In genomic region chr4:103192421-103192820, GRCm38 (mm10) we compare ENCODE assay signal across 16 mouse cellular contexts. TPM values are rescaled to one million over a fixed set of nuclear protein-coding genes. Genes with fewer than 3 reads are reported as not detected.
DNase-seq lines count a peak whose midpoint lies in the region; ATAC-seq and TF ChIP-seq lines count a peak whose summit lies in the region.
"Had no signal": no experiment of that assay in that cellular context is flagged by ENCODE, and none has a peak within 500 bp of the region (broad histone marks: within the 10 kb centered on the region; RNA-seq: fewer than 3 reads in every experiment).

No protein-coding gene starts in this region.

- intact Hi-C loops in gastrocnemius, adult 2 months (cut with DNase I) = no loop called here

- 75% methylated on average over 2 of the region's 2 CpGs for WGBS in liver, embryonic 12.5 days (ENCODE audit: insufficient replicate concordance)
- WGBS in liver, postnatal 0 days (ENCODE audit: insufficient replicate concordance) = 80% methylated on average over 2 of the region's 2 CpGs
- 96% methylated on average over 2 of the region's 2 CpGs for WGBS in forebrain, embryonic 13.5 days

- peaks cover 84% of the 10 kb centered on the region for H3K36me3 ChIP-seq in liver, embryonic 12.5 days
- peaks cover 36% of the 10 kb centered on the region for H3K36me3 ChIP-seq in liver, postnatal 0 days (replicated peaks; ENCODE audit: insufficient read depth, low read length)
- H3K36me3 ChIP-seq in forebrain, embryonic 13.5 days (ENCODE audit: poor library complexity, severe bottlenecking) = peaks cover 55% of the 10 kb centered on the region

- TF ChIP-seq EP300 in liver, postnatal 0 days (IDR thresholded peaks at IDR 0.05; ENCODE audit: low read depth) = no peak

- H3K27ac ChIP-seq in gastrocnemius, adult 2 months = no peak overlapping the region; the same call in 1 of the 2 replicates
- H3K27ac ChIP-seq in liver, embryonic 12.5 days = peak overlapping the region; percentile 23; the same call in 1 of the 2 replicates
- H3K27ac ChIP-seq in liver, postnatal 0 days (ENCODE audit: low read depth) = no peak overlapping the region
- H3K27ac ChIP-seq in forebrain, embryonic 13.5 days = no peak overlapping the region
- H3K27ac ChIP-seq: limb, embryonic 12.5 days; midbrain, embryonic 10.5 days had no signal

- no peak overlapping the region for H3K4me3 ChIP-seq in gastrocnemius, adult 2 months
- H3K4me3 ChIP-seq in liver, embryonic 12.5 days = no peak overlapping the region
- no peak overlapping the region for H3K4me3 ChIP-seq in liver, postnatal 0 days (ENCODE audit: low read depth, low read length)
- H3K4me3 ChIP-seq in forebrain, embryonic 13.5 days = no peak overlapping the region
- H3K4me3 ChIP-seq: limb, embryonic 12.5 days; midbrain, embryonic 10.5 days had no signal

- no peak for ATAC-seq in liver, embryonic 12.5 days
- ATAC-seq in liver, postnatal 0 days = peak; percentile 8; the same call in 1 of the 2 replicates
- ATAC-seq in forebrain, embryonic 13.5 days = no peak

- H3K4me1 ChIP-seq in liver, embryonic 12.5 days = peaks cover 47% of the 10 kb centered on the region
- H3K4me1 ChIP-seq in liver, postnatal 0 days (ENCODE audit: insufficient read depth) = 0 out of 2 replicates have a peak, but pooled peaks cover 2% of the 10 kb centered on the region
- no peaks in the 10 kb centered on the region for H3K4me1 ChIP-seq in forebrain, embryonic 13.5 days
- H3K4me1 ChIP-seq: limb, embryonic 12.5 days; midbrain, embryonic 10.5 days had no signal

- peak; percentile 36; the same call in 1 of the 2 replicates for TF ChIP-seq CTCF in gastrocnemius, adult 2 months (IDR thresholded peaks at IDR 0.05)
- peak; percentile 49 for TF ChIP-seq CTCF in liver, postnatal 0 days (IDR thresholded peaks at IDR 0.05; ENCODE audit: low read depth)

- no peak overlapping the region for H3K4me2 ChIP-seq in liver, embryonic 12.5 days
- no peak overlapping the region for H3K4me2 ChIP-seq in liver, postnatal 0 days (ENCODE audit: low read depth, low read length)
- no peak overlapping the region for H3K4me2 ChIP-seq in forebrain, embryonic 13.5 days
- H3K4me2 ChIP-seq: limb, embryonic 12.5 days had no signal

- H3K27me3 ChIP-seq in liver, embryonic 12.5 days (replicated peaks) = no peaks in the 10 kb centered on the region
- no peaks in the 10 kb centered on the region for H3K27me3 ChIP-seq in liver, postnatal 0 days (ENCODE audit: insufficient read depth, low read length)
- no peaks in the 10 kb centered on the region for H3K27me3 ChIP-seq in forebrain, embryonic 13.5 days
- H3K27me3 ChIP-seq: limb, embryonic 12.5 days had no signal

- H3K9me3 ChIP-seq in liver, embryonic 12.5 days (replicated peaks) = peaks cover 5% of the 10 kb centered on the region; the same call in 1 of the 2 replicates
- H3K9me3 ChIP-seq in liver, postnatal 0 days (ENCODE audit: low read length) = no peaks in the 10 kb centered on the region
- H3K9me3 ChIP-seq in forebrain, embryonic 13.5 days (replicated peaks) = no peaks in the 10 kb centered on the region
- H3K9me3 ChIP-seq: limb, embryonic 12.5 days had no signal

- no peak for DNase-seq in gastrocnemius, adult 2 months
- no peak for DNase-seq in gastrocnemius, postnatal 25 days
- DNase-seq in liver = no peak
- peak; percentile 36 for DNase-seq in NIH3T3 (ENCODE audit: low read depth)
- no peak for DNase-seq in liver, postnatal 0 days
- no peak for DNase-seq in thymus, postnatal 0 days (ENCODE audit: low spot score)
- DNase-seq: adrenal gland, postnatal 25 days; cerebellum, postnatal 14 days; heart, adult 18-20 months; kidney, postnatal 14 days; lung, postnatal 14 days; thymus, postnatal 4 days had no signal

- no peak overlapping the region for H3K9ac ChIP-seq in liver, embryonic 12.5 days
- no peak overlapping the region for H3K9ac ChIP-seq in liver, postnatal 0 days (replicated peaks)
- H3K9ac ChIP-seq in forebrain, embryonic 13.5 days = no peak overlapping the region
- H3K9ac ChIP-seq: limb, embryonic 12.5 days had no signal

RNA-seq across cellular contexts. Expression of gene Slc35d1, which starts 22.5 kb away (rescaled TPM):
- total RNA-seq in gastrocnemius, adult 2 months (2021) = 1 to 10 TPM; 4.6 to 6.3 TPM
- 1 to 10 TPM; 5.2 to 5.4 TPM for total RNA-seq in gastrocnemius, postnatal 25 days (2021)
- polyA plus RNA-seq in liver, embryonic 12.5 days (2016; fragmentation: Nextera tagmentation; extraction: Ambion mirVana) = 11.1 and 12.7 TPM in 2 replicates
- polyA plus RNA-seq in liver, postnatal 0 days (2015; fragmentation: Nextera tagmentation; extraction: Ambion mirVana) = 10.0 and 10.5 TPM in 2 replicates
- polyA plus RNA-seq in forebrain, embryonic 13.5 days (2015; fragmentation: Nextera tagmentation; extraction: Ambion mirVana) = 4.5 and 5.2 TPM in 2 replicates
- polyA plus RNA-seq in thymus, postnatal 0 days (2015; fragmentation: Nextera tagmentation; extraction: Ambion mirVana) = 24.1 and 26.6 TPM in 2 replicates
